Mouse (Mus musculus) stomach, embryonic 15.5 days (tissue): Measurements from ENCODE around the gene Gm28051. TPM values are rescaled to one million over a fixed set of nuclear protein-coding genes. Genes with fewer than 3 reads are reported as not detected.

Experiments
- ATAC-seq: fragments of 200-750 bp; cut with Nextera tagmentation; 2 replicates; pipeline ENCODE4 v1.8.0; 2017; ENCODE audit warnings: low read depth, moderate number of reproducible peaks, moderate TSS enrichment; ENCODE audit not compliant: insufficient read depth, low FRiP score
- H3K27ac ChIP-seq: fragments of 300-500 bp; sonication (generic); 2 replicates; pipeline ENCODE4 v1.5.1; 2015; ENCODE audit warnings: mild to moderate bottlenecking, inconsistent platforms
- H3K27me3 ChIP-seq: fragments of 300-500 bp; sonication (generic); replicated peaks from 2 replicates; pipeline ENCODE4 v1.6.1; 2015; ENCODE audit warnings: inconsistent platforms
- H3K36me3 ChIP-seq: fragments of 300-500 bp; sonication (generic); 2 replicates; pipeline ENCODE4 v1.6.1; 2015; ENCODE audit warnings: inconsistent platforms
- H3K4me1 ChIP-seq: fragments of 300-500 bp; sonication (generic); 2 replicates; pipeline ENCODE4 v1.6.1; 2015; ENCODE audit warnings: inconsistent platforms
- H3K4me2 ChIP-seq: fragments of 300-500 bp; sonication (generic); 2 replicates; pipeline ENCODE4 v1.6.1; 2015; ENCODE audit warnings: mild to moderate bottlenecking, inconsistent platforms
- H3K4me3 ChIP-seq: fragments of 300-500 bp; sonication (generic); replicated peaks from 2 replicates; pipeline ENCODE4 v1.5.1; 2015; ENCODE audit warnings: inconsistent platforms
- H3K9ac ChIP-seq: fragments of 300-500 bp; sonication (generic); 2 replicates; pipeline ENCODE4 v1.6.1; 2015; ENCODE audit warnings: inconsistent platforms
- H3K9me3 ChIP-seq: fragments of 300-500 bp; sonication (generic); 2 replicates; pipeline ENCODE4 v1.6.1; 2016; ENCODE audit warnings: inconsistent platforms
- WGBS: fragments of 180-500 bp; shearing (Covaris S2); methylation state at CpG from one replicate; pipeline ENCODE4 v1.1.7; 2015; 5-methylcytosine and 5-hydroxymethylcytosine counted together
- polyA plus RNA-seq: library from polyadenylated mRNA; unstranded; fragments of >200 nt; fragmentation: Nextera tagmentation; extraction: Ambion mirVana; gene quantifications from 2 replicates; pipeline ENCODE4 v1.2.1, GENCODE M21; 2015

The Gm28051 gene
- polyA plus RNA-seq, 1 experiment from 2014 or later = not detected

DNA sequence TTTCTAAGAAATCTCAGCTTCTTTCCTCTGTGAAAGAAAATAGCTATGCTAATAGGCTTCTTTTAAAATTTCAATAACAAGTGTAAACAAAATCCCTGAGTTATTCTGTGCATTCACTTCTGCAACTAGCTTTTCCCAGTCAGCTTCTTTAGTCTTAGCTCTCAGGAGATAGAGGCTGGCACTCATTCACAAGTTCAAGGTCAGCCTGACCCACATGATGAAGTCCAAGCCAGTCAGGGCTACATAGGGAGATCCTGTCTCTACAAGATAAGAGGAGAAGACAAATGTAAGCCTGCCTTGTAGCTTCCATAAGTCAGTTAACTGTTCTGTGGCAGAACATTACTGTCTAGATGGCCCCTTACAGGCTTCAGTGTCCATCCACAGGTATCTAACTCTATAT is 6.1 kb upstream of the Gm28051 start:
- no peaks in the 10 kb centered on the region for H3K9me3 ChIP-seq

DNA sequence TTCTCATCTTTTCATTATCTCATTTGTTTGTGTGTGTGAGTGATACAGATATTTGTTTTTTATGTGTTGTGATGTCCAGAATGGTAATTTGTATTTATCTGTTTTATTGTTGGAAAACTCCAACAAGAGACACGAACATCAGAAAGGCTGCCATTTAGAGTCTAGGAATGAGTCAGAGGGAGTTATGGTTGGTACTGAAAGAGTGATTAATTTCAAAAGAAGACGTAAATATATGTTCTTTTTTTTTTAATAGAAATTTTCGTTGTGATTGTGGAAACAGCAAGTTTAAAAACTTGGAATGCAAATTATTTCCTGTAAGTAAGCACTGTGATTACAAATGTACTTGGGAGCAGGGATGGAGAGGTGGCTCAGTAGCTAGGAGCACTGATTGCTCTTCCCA is 4.1 kb upstream of the Gm28051 start:
- Histone ChIP-seq H3K4me1 (peaks cover 14% of the 10 kb centered on the region; the same call in 1 of the 2 replicates), H3K4me3 (no peak overlapping the region), H3K9ac (no peak overlapping the region), H3K36me3 (peaks cover 10% of the 10 kb centered on the region), H3K4me2 (no peak overlapping the region), H3K9me3 (no peaks in the 10 kb centered on the region), H3K27me3 (no peaks in the 10 kb centered on the region), H3K27ac (no peak overlapping the region)
- ATAC-seq = no peak
- 82% methylated on average over 3 of the region's 3 CpGs for WGBS

More for the DNA sequence above, 6.1 kb upstream of the Gm28051 start:
- no peak for ATAC-seq
- H3K4me2 ChIP-seq = no peak overlapping the region
- H3K4me3 ChIP-seq = no peak overlapping the region
- H3K27ac ChIP-seq = no peak overlapping the region
- peaks cover 11% of the 10 kb centered on the region; the same call in 1 of the 2 replicates for H3K4me1 ChIP-seq
- no peaks in the 10 kb centered on the region for H3K27me3 ChIP-seq
- peaks cover 28% of the 10 kb centered on the region for H3K36me3 ChIP-seq
- H3K9ac ChIP-seq = no peak overlapping the region

DNA sequence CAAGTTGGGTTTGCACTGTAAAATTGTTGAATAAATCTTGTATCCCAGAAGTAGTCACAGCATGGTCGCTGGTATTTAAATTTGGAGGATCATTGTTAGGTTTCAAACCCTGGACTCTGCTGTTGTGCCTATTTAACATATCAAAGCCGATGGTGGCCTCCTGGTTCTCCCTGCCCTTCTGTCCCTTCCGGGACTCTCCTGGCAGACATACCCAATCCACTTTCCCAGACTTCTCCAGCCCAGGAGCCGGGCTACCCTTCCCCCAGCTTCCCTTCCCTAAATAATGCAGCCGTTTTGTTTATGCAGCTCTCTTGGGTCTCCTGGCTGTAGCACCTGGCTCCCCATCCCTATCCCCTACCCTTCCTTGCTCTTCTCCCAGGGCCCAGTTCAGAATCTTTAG is 1.4 kb upstream of the Gm28051 start:
- Histone ChIP-seq H3K4me2 (peak overlapping the region; percentile 67), H3K9me3 (no peaks in the 10 kb centered on the region), H3K9ac (peak overlapping the region; percentile 60), H3K27ac (no peak overlapping the region), H3K4me3 (peak overlapping the region; percentile 66), H3K27me3 (no peaks in the 10 kb centered on the region), H3K4me1 (peaks cover 18% of the 10 kb centered on the region; the same call in 1 of the 2 replicates), H3K36me3 (peaks cover 2% of the 10 kb centered on the region; the same call in 1 of the 2 replicates)
- 3% methylated on average over 5 of the region's 5 CpGs for whole genome bisulfite sequencing
- ATAC-seq = no peak

DNA sequence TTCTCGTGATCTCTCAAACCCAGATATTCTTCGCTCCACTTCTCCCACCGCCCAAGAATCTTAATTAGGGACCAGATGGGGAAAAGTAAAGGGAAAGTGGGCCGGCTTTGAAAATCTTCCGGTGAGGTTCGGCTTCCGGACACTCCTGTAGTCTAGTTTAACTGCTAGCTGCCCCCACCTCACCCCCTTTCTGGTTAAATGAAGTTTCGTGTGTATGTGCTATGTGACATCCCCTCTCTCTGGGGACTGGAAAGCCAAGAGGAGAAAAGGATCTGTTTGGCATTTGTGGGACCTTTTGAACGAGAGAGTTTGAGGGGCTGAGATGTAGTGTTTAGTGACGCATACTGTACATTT is 815 bp upstream of the Gm28051 start, which contains the start of gene Gm20604:
Gene Gm20604 (minus strand): TSS at position 270 of the 354 bp plus-strand sequence.
- Histone ChIP-seq H3K4me2 (peak within 1 kb of the TSS; percentile 68), H3K9ac (peak within 1 kb of the TSS; percentile 68), H3K9me3 (no peaks in the 10 kb centered on the region), H3K4me1 (peaks cover 18% of the 10 kb centered on the region; the same call in 1 of the 2 replicates), H3K4me3 (peak within 1 kb of the TSS; percentile 66), H3K27me3 (no peaks in the 10 kb centered on the region), H3K27ac (peak within 1 kb of the TSS; percentile 93), H3K36me3 (no peaks in the 10 kb centered on the region)
- no peak for ATAC-seq
- WGBS = under 1% methylated on average over 10 of the region's 10 CpGs

DNA sequence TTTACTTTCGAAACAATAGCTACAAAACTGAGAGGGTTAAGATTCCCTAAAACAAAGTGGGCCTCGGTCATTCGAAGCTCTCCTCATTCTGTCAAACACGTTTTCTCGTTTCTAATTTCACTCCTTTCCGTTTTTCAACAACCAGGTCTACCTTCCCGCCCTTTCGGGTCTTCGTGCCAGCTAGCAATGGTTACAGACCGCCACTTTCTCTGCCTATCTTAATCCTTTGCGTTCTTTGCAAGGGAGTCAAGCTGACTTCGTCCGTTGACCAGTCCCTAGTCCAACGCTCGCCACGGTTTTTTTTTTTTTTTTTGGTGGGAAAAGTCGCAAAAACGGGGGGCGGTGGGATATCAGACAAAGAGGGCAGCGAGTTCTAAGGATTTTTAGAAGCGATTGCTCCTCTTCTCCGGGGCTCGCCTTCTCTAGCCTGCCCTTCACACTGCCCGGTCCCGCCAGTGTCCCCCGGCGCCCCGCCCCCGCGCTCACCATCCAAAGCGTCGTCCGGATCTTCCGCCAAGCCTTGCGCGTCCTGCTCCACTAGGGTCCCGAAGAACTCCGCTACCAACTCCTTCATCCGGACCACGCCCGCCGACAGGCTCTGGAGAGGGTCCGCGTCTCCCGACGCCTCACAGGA is 393 bp downstream of the Gm28051 start:
- H3K9me3 ChIP-seq = no peaks in the 10 kb centered on the region
- ATAC-seq = peak; percentile 83
- no peaks in the 10 kb centered on the region for H3K27me3 ChIP-seq
- WGBS = under 1% methylated on average over 46 of the region's 46 CpGs
- H3K4me3 ChIP-seq = peak overlapping the region; percentile 66
- peak overlapping the region; percentile 93 for H3K27ac ChIP-seq
- no peaks in the 10 kb centered on the region for H3K36me3 ChIP-seq
- peaks cover 18% of the 10 kb centered on the region; the same call in 1 of the 2 replicates for H3K4me1 ChIP-seq
- peak overlapping the region; percentile 68 for H3K4me2 ChIP-seq
- peak overlapping the region; percentile 68 for H3K9ac ChIP-seq

DNA sequence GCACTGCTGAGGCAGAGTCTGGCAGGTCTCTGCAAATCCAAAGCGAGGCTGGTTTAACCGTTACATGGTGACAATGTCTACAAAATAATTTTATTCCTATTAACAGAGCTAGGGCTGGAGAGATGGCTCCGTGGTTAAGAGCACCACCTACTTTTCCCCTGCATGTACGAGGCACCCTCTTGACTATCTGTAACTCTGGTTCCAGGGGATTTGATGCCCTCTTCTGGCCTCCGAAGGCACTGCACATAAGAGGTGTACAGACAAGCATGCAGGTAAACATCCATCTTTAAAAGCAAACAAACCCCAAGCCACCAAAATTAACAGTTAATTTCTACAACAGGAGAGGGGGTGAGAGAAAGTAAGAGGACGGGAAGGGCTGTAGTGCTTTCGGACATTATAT is 1.3 kb downstream of the Gm28051 start:
- Histone ChIP-seq H3K27ac (no peak overlapping the region), H3K4me2 (peak overlapping the region; percentile 68), H3K4me1 (peaks cover 18% of the 10 kb centered on the region; the same call in 1 of the 2 replicates), H3K9ac (no peak overlapping the region), H3K36me3 (no peaks in the 10 kb centered on the region), H3K27me3 (no peaks in the 10 kb centered on the region), H3K4me3 (peak overlapping the region; percentile 66), H3K9me3 (no peaks in the 10 kb centered on the region)
- 72% methylated on average over 7 of the region's 7 CpGs for WGBS
- no peak for ATAC-seq

DNA sequence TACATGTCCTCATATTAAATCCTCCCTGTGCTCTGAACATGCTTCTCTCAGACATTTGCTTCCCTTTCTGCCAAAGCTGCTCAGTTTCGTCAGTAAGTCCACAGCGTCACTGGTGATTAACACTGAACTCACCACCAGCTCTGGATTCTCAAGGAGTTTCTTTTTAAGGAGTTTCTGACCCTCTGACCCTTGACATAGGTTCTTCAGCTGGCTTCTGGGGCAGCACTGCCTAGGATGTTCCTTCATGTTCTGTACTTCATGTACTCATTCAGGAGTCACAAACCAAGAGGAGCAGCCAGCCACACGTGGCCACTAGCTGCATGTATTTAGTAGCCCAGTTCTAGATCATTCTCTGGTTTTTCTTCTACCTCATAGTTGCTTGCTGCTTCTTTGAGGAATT is 9.3 kb downstream of the Gm28051 start:
- Histone ChIP-seq H3K9me3 (no peaks in the 10 kb centered on the region), H3K9ac (no peak overlapping the region), H3K4me3 (no peak overlapping the region), H3K4me2 (no peak overlapping the region), H3K36me3 (peaks cover 3% of the 10 kb centered on the region; the same call in 1 of the 2 replicates), H3K27me3 (no peaks in the 10 kb centered on the region), H3K4me1 (peaks cover 5% of the 10 kb centered on the region; the same call in 1 of the 2 replicates), H3K27ac (no peak overlapping the region)
- ATAC-seq = no peak
- WGBS = 78% methylated on average over 3 of the region's 3 CpGs

DNA sequence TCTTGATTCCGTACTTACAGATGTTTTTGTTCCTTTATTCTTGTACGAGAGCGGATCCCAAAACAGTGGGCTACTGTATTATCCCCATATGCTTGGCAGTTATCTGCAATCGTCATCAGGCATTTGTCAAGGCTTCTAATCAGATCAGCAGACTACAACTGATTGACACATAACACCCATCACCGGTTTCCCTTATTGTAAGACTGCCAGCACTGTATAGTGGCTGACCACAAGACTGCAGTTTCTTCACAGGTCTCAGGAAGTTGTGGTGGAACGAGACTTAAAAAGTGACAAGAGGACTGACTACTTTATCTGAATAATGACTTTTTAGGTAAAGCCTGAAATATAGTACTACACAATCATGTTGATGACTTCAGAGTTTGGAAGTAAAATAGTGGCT is 12.7 kb downstream of the Gm28051 start:
- 54% methylated on average over 6 of the region's 6 CpGs for WGBS
- peaks cover 3% of the 10 kb centered on the region; the same call in 1 of the 2 replicates for H3K36me3 ChIP-seq
- no peaks in the 10 kb centered on the region for H3K27me3 ChIP-seq
- peaks cover 11% of the 10 kb centered on the region for H3K4me1 ChIP-seq
- H3K9ac ChIP-seq = no peak overlapping the region
- peak overlapping the region; percentile 72 for H3K4me2 ChIP-seq
- H3K9me3 ChIP-seq = no peaks in the 10 kb centered on the region
- H3K27ac ChIP-seq = no peak overlapping the region
- H3K4me3 ChIP-seq = peak overlapping the region; percentile 80; the same call in 1 of the 2 replicates
- no peak for ATAC-seq

DNA sequence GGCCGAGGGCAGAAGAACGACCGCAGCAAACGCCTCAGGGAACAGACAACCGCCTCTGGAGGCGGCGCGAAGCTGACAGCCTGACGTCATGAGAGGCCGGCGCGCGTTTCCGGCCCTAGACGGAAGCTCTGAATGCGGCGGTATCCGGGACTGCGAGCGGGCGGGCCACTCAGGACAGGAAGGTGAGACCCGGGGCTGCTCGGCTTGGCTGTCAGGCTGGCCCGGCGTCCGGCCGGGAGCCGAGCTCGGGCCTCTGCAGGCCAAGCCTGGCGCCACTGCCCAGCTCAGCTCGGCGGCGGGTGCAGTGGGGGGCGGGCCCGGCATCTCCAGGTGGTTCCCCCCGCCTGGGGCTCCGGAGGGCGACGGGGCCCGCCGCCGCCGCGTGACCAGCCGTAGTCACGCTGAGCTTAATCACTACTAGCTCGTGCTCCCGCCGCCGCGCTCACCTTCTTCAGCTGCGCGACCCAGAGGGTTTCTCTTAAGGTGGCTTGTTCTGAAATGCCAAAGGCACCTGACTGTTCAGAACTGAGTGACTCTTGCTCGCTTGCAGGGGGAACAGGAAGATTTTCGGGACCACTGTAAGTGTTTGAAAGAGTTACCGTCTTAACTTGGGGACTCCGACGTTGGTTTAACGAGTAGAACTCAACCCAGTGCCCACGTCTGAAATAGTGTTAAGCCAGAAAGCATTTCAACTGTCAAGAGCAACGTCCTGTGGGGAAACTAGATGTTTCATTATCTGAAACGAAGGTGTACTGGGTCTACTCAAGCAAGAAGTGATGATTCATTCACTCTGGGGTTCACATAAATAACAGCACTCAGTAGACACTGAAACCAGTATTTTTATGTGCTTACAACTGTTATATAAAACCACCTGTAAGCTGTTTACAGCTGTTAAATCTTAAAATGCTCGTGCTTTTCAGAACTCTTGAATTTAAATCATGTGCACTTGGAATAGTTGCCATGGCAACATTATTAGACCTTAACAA is 13.7 kb downstream of the Gm28051 start, which contains the start of the genes Moap1 and Tmem251:
Gene Moap1 (minus strand): TSS at position 73 of the 986 bp plus-strand sequence.
Gene Tmem251 (plus strand): TSS at position 174 of the 986 bp plus-strand sequence.
- under 1% methylated on average over 62 of the region's 63 CpGs for WGBS
- peak; percentile 98 for ATAC-seq

DNA sequence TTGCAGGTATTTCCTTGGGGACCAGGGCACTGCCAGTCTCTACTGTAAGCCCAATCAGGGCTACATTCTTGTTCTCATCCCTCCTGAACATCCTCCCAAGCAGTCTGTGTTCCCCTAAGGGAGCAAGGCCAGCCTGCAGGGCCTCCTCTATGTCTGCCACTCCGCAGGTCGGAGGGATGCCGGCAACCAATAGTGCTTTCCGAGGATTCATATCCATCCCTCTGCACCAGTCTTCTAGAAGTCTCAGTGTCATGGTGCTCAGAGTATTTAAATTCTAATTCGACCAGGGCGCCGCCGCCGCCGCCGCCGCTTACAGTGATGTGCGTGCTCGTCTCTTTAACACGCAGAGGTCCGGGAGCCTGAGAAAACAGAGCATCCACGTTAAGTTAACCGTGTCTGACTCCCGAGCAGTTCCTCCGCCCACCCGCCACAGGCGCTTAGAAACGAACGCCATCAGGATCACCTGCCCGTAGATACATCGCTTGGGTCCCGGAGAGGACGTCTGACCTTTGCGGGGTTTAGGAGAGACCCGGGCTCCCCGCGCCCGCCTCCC is 14.5 kb downstream of the Gm28051 start:
- Histone ChIP-seq H3K9me3 (no peaks in the 10 kb centered on the region), H3K4me2 (peak overlapping the region; percentile 72), H3K9ac (peak overlapping the region; percentile 69), H3K36me3 (no peaks in the 10 kb centered on the region), H3K4me3 (peak overlapping the region; percentile 80), H3K27me3 (no peaks in the 10 kb centered on the region), H3K27ac (peak overlapping the region; percentile 94), H3K4me1 (peaks cover 11% of the 10 kb centered on the region)
- ATAC-seq = no peak
- under 1% methylated on average over 33 of the region's 33 CpGs for WGBS

More for the DNA sequence above, 13.7 kb downstream of the Gm28051 start, which contains the start of the genes Moap1 and Tmem251:
- Histone ChIP-seq H3K9ac (peak within 1 kb of the TSS; percentile 69), H3K4me2 (peak within 1 kb of the TSS; percentile 72), H3K27ac (peak within 1 kb of the TSS; percentile 94), H3K9me3 (no peaks in the 10 kb centered on the region), H3K4me1 (peaks cover 11% of the 10 kb centered on the region), H3K4me3 (peak within 1 kb of the TSS; percentile 80), H3K27me3 (no peaks in the 10 kb centered on the region), H3K36me3 (no peaks in the 10 kb centered on the region)

DNA sequence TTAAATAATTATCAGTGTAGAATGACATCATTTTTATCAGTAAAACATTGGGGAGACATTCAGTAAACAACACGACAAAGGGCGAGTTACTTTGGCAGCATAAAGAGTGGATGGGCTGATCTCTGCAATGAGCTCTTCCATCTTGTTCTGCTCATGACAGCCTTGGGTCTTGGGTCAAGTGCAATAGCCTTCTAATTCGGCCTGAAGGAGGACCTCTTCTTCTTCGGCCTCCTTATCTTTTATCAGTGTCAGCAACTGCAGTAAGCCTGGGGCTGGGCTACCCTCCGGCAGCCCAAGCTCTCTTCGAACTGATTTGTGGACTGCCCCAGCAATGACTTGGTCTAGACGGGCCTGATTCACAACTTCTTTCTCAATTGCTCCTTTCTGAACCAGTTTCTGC is 15.5 kb downstream of the Gm28051 start:
- WGBS = 74% methylated on average over 7 of the region's 7 CpGs
- H3K36me3 ChIP-seq = no peaks in the 10 kb centered on the region
- H3K27ac ChIP-seq = no peak overlapping the region
- no peaks in the 10 kb centered on the region for H3K27me3 ChIP-seq
- peaks cover 11% of the 10 kb centered on the region for H3K4me1 ChIP-seq
- H3K4me2 ChIP-seq = no peak overlapping the region
- no peak overlapping the region for H3K9ac ChIP-seq
- ATAC-seq = no peak
- no peaks in the 10 kb centered on the region for H3K9me3 ChIP-seq
- no peak overlapping the region for H3K4me3 ChIP-seq
